Mouse (Mus musculus): ENCODE data around the gene Igf2bp1. TPM values are rescaled to one million over a fixed set of nuclear protein-coding genes. Genes with fewer than 3 reads are reported as not detected.
A peak's percentile ranks its signal among the peaks of the same experiment; 100 is the strongest.

Gene Igf2bp1
- total RNA-seq, 2 experiments from 2014 or later: 0.27 TPM; not detected in 1

DNA sequence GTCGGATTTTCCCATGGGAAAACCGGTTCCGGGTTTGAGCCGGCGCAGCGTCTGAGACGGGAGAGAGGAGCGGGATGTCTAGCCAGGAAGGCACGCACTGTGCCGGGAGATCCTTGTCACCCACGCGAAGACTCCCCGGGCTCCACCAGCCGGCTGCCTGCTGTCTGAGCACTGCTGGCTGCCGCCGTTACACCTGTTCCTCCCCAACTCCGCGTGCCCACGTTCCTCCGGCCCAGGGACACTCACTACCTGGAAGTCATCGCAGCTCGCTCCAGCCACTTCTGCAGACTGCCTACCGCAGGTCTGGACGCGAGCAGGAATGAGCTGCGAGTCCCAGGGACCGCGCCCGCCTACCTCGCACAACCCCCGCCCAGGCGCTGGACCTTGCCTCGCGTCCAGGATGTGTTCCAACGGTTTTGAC, 91.2 kb downstream of the Igf2bp1 start, which contains the start of gene B4galnt2:
B4galnt2 (minus strand) TSS at position 321 of the 421 bp plus-strand sequence.
- intact Hi-C loops (cut with DNase I): loop anchor here (5.0 to 10.0 kb wide), 2 partner anchors 93 to 450 kb away; partner anchors contain the start of genes Hoxb1 and Igf2bp1
- DNase-seq (ENCODE audit: low spot score in 2 of 2): peak; percentile 18 to 36

DNA sequence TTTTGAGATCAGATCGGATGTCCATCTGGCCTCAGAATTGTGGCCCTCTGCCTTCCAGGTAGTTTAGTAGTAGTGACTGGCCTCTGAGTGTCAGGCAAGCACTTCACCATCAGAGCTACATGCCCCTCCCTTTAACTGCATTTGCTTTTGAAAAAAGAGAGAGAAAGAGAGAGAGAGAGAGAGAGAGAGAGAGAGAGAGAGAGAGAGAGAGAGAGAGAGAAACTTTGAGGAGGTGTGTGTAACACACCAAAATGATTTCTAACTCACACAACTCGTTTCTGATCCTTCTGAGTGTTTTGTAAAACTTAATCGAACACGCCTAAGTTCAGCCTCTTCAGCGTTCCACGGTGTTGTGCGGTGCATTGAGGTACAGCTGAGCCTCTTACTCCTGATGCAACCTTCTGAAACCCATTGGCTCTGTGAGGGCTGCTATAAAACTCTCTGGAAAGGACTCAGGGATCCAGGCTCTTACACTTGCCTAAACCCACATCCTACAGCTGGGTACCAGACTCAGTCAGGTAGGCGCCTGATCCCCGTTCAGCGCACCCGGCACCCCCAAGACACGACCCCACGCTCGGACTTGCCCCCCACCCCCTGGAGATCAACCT, 91.7 kb downstream of the Igf2bp1 start:
- intact Hi-C loops (cut with DNase I): loop anchor here (5.0 to 10.0 kb wide), 2 partner anchors 93 to 451 kb away; partner anchors contain the start of genes Hoxb1 and Igf2bp1
- no peak for DNase-seq (ENCODE audit: low spot score in 2 of 2)

DNA sequence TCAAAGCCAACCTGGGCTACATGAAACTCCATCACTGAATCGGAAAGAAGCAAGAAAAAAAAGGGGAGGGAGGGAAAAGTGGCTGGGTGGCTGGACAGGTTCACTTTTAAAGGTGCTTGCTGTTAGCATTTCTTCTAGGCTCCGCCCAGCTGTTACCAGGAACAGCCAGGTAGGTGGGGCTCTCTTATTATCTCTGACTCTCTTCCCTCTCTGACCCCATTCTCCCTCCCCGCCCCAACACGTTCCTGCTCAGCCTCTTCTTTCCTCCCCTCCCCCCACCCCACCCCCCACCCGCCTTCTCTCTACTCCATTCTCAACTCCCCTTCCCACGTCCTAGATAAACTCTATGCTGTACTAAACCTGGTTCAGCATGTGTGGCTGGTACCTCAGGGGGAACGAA, 94.2 kb downstream of the Igf2bp1 start:
- intact Hi-C loops (cut with DNase I): loop anchor here (5.0 to 10.0 kb wide), 2 partner anchors 96 to 453 kb away; partner anchors contain the start of genes Hoxb1 and Igf2bp1
- no peak for DNase-seq (ENCODE audit: low spot score in 2 of 2)

DNA sequence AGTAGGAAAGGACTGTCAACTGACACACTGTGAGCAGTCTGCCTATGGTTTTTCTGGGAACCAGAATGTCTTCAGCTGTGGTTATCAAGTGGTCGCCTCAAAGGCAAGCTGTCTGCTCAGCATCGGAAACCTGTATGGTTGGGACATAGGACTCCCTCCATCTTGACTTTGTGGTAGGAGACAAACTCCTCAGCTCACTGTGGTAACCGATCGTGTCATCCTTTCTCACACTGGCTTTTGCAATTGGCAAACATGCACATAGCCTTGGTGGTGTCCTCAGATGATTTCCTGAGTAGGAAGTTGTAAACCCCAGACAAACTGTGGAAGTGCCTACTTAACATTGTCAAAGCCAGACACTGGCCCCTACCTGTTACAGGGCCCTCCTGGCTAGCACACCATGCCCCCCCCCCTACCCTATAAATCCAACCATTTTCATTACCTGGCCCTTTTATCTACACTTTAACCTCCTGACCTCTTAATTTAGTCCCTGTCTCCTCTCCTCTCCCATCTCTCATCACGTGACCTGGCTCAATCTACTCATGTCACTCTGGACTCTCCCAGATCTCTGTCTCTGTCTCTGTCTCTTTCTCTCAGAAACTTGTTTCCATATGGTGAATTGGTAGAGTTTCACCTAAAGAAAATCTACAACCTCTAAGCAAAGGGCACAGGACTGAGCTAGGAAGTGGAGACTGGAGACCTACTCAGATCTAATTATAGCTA, 97.8 kb downstream of the Igf2bp1 start:
- intact Hi-C loops (cut with DNase I): no loop called here

More for the DNA sequence above, 97.8 kb downstream of the Igf2bp1 start:
- DNase-seq (ENCODE audit: low spot score in 2 of 2): no peak

Small RNA genes within 50 kb of the gene (microRNA-seq; reads per million reads assigned to microRNA genes)
- gene Mir3063: not detected

Other genes with a start within 250 kb of the Igf2bp1 start
- gene Phospho1, start 181.4 kb downstream of the Igf2bp1 start, total RNA-seq (2021): 10 to 100 TPM; 70.8 to 84.6 TPM
- 1 to 10 TPM; 3.1 to 3.9 TPM for gene Gngt2, start 168.7 kb downstream of the Igf2bp1 start, total RNA-seq (2021)
- 1 to 10 TPM; 5.1 to 5.3 TPM for gene Abi3, start 163.5 kb downstream of the Igf2bp1 start, total RNA-seq (2021)
- gene B4galnt2, start 91.0 kb downstream of the Igf2bp1 start, total RNA-seq (2021): not detected
- not detected for gene Gip, start 18.6 kb upstream of the Igf2bp1 start, total RNA-seq (2021)
- 100 to 1,000 TPM in 1 of 2 experiments, 10 to 100 TPM in 1; 99.2 to 113 TPM for gene Snf8, start 28.9 kb upstream of the Igf2bp1 start, total RNA-seq (2021)
- gene Ube2z, start 59.4 kb upstream of the Igf2bp1 start, total RNA-seq (2021): 10 to 100 TPM; 55.4 to 56.7 TPM
- 100 to 1,000 TPM; 349 to 383 TPM for gene Atp5g1, start 69.7 kb upstream of the Igf2bp1 start, total RNA-seq (2021)
- not detected for gene Calcoco2, start 106.0 kb upstream of the Igf2bp1 start, total RNA-seq (2021)
- under 1 TPM in 1 of 2 experiments, not detected in 1; 0.10 TPM for gene Ttll6, start 127.8 kb upstream of the Igf2bp1 start, total RNA-seq (2021)
- not detected for gene Hoxb13, start 188.4 kb upstream of the Igf2bp1 start, total RNA-seq (2021)